ENCODE assay signal across 9 mouse cellular contexts in the genomic region with DNA sequence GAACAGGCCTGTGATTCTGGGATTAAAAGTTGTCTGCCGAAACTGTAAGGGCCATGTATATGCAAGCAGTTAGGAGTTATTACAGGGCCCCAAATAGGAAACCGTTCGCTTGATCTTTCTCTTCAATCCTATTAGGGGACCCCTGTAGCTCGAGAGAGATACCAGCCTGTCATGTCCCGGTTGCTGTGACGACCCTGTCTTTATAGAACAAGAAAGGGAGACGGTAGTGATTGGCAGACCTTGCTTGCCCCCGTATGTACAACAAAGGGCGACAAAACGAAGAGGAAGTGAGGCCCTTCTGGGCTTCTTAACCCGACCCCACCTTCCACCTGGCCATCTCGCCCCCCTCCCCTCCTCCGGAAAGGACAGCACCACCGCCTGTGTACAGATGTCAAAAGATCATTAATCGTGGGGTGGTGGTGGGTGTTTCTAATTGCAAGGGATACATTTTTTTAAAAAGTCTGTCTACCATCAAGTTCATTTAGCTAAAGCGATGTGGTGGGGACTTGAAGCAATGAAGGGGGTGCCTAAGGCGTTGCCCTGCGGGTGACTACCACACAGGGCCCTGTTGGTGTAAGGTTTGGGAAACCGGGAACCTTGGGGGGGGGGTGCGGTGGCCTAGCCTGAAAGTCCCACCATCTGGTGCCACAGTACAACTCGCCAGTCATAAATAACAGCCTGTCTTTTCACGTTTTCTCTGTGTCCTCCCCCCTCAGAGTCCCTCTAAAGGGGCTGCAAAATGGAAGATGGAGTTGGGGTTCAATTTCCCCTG.
DNase-seq lines count a peak whose midpoint lies in the region; ATAC-seq and TF ChIP-seq lines count a peak whose summit lies in the region.
"Had no signal": no experiment of that assay in that cellular context is flagged by ENCODE, and none has a peak within 500 bp of the region (broad histone marks: within the 10 kb centered on the region; RNA-seq: fewer than 3 reads in every experiment).

No protein-coding gene starts in this region.

- H3K27me3 ChIP-seq in forebrain, embryonic 15.5 days: peaks cover 75% of the 10 kb centered on the region
- peaks cover 85% of the 10 kb centered on the region for H3K27me3 ChIP-seq in midbrain, embryonic 12.5 days

- WGBS in forebrain, embryonic 15.5 days: 4% methylated on average over 22 of the region's 22 CpGs
- under 1% methylated on average over 22 of the region's 22 CpGs for WGBS in midbrain, embryonic 12.5 days

- no peaks in the 10 kb centered on the region for H3K36me3 ChIP-seq in ES-E14 (ENCODE audit: control insufficient read depth, insufficient read depth, low read length, poor library complexity, severe bottlenecking)
- H3K36me3 ChIP-seq in forebrain, embryonic 15.5 days: no peaks in the 10 kb centered on the region
- no peaks in the 10 kb centered on the region for H3K36me3 ChIP-seq in midbrain, embryonic 12.5 days

- no peak for DNase-seq in gastrocnemius, adult 2 months
- DNase-seq in gastrocnemius, postnatal 10 days: no peak
- DNase-seq in ES-E14 (ENCODE audit: low read depth, low spot score): no peak
- no peak for DNase-seq in layer of hippocampus, adult 9-10 months (ENCODE audit: low spot score)
- no peak for DNase-seq in thymus, postnatal 14 days
- DNase-seq: cerebellum, adult 9-11 months had no signal

- TF ChIP-seq CTCF in gastrocnemius, adult 2 months (IDR thresholded peaks at IDR 0.05): no peak

- intact Hi-C loops in gastrocnemius, adult 2 months (cut with DNase I): no loop called here

- H3K4me2 ChIP-seq in forebrain, embryonic 15.5 days (replicated peaks): peak overlapping the region; percentile 30; the same call in 1 of the 2 replicates
- H3K4me2 ChIP-seq in midbrain, embryonic 12.5 days (replicated peaks): peak overlapping the region; percentile 50

- H3K27ac ChIP-seq in gastrocnemius, adult 2 months: no peak overlapping the region
- H3K27ac ChIP-seq in ES-E14 (ENCODE audit: insufficient read depth, low read depth, low read length, poor library complexity, severe bottlenecking): no peak overlapping the region
- H3K27ac ChIP-seq in forebrain, embryonic 15.5 days (replicated peaks): no peak overlapping the region
- peak overlapping the region; percentile 81 for H3K27ac ChIP-seq in midbrain, embryonic 12.5 days (replicated peaks)

- in situ Hi-C loops in ES-E14 (cut with MboI; ENCODE audit: low sequenced_read_pairs in 2 of 2, unreplicated experiment in 2 of 2): loop anchor here (10.0 to 25.0 kb wide), 2 partner anchors 583 to 590 kb away; no protein-coding TSS in a partner anchor

- peak overlapping the region; percentile 68 for H3K4me3 ChIP-seq in gastrocnemius, adult 2 months
- peak overlapping the region; percentile 32 to 48; a peak in 1 of 4 replicates for H3K4me3 ChIP-seq in ES-E14 (ENCODE audit: insufficient read depth in 1 of 2, low read depth in 1 of 2, low read length in 2 of 2, poor library complexity in 1 of 2, severe bottlenecking in 1 of 2)
- 0 out of 2 replicates have a peak overlapping the region, but pooled peaks have one; percentile 9 for H3K4me3 ChIP-seq in forebrain, embryonic 15.5 days
- peak overlapping the region; percentile 32 for H3K4me3 ChIP-seq in midbrain, embryonic 12.5 days

- H3K4me1 ChIP-seq in ES-E14 (ENCODE audit: control insufficient read depth in 2 of 2, insufficient read depth in 2 of 2, low read length in 2 of 2, poor library complexity in 1 of 2): no peaks in the 10 kb centered on the region
- peaks cover 8% of the 10 kb centered on the region for H3K4me1 ChIP-seq in forebrain, embryonic 15.5 days
- peaks cover 13% of the 10 kb centered on the region for H3K4me1 ChIP-seq in midbrain, embryonic 12.5 days

- H3K9ac ChIP-seq in ES-E14 (ENCODE audit: insufficient read depth, low read depth, low read length, poor library complexity, severe bottlenecking): no peak overlapping the region
- H3K9ac ChIP-seq in forebrain, embryonic 15.5 days (replicated peaks): 0 out of 2 replicates have a peak overlapping the region, but pooled peaks have one; percentile 8
- H3K9ac ChIP-seq in midbrain, embryonic 12.5 days (replicated peaks): peak overlapping the region; percentile 46; the same call in 1 of the 2 replicates

- ATAC-seq in forebrain, embryonic 15.5 days (replicated peaks): peak; percentile 35; the same call in 1 of the 2 replicates
- peak; percentile 79 for ATAC-seq in midbrain, embryonic 12.5 days (ENCODE audit: low FRiP score, low read depth)
- no peak for ATAC-seq in frontal cortex, adult (ENCODE audit: low TSS enrichment)

- H3K9me3 ChIP-seq in ES-E14 (ENCODE audit: control insufficient read depth, insufficient read depth, low read depth, low read length): no peaks in the 10 kb centered on the region
- no peaks in the 10 kb centered on the region for H3K9me3 ChIP-seq in forebrain, embryonic 15.5 days
- peaks cover 4% of the 10 kb centered on the region; the same call in 1 of the 2 replicates for H3K9me3 ChIP-seq in midbrain, embryonic 12.5 days

TF ChIP-seq in ES-E14, 5 proteins besides CTCF, POLR2A, EP300 and RAD21:
- TF ChIP-seq ZC3H11A (IDR thresholded peaks at IDR 0.05; ENCODE audit: borderline replicate concordance, low read depth, low read length) (no peak), MAFK (IDR thresholded peaks at IDR 0.05; ENCODE audit: insufficient read depth, low read depth, low read length) (no peak), HCFC1 (IDR thresholded peaks at IDR 0.05; ENCODE audit: borderline replicate concordance, insufficient read depth, low read length) (no peak), CHD2 (IDR thresholded peaks at IDR 0.05; ENCODE audit: low read depth, low read length) (no peak), ZNF384 (IDR thresholded peaks at IDR 0.05; ENCODE audit: low read depth, low read length) (no peak)

Comparison
In these comparisons a context has a peak if more than half of its experiments do, and no peak if none do; other contexts are left out.
1. H3K4me3 ChIP-seq: peak in every context shown above with its lines; median percentile 68 in gastrocnemius, adult 2 months; 40 in ES-E14; 32 in midbrain, embryonic 12.5 days; 9 in forebrain, embryonic 15.5 days.